Mouse (Mus musculus): Measurements from ENCODE around the gene Rph3al. TPM values are rescaled to one million over a fixed set of nuclear protein-coding genes. Genes with fewer than 3 reads are reported as not detected.

Rph3al gene
- polyA plus RNA-seq, 1 experiment = not detected

DNA sequence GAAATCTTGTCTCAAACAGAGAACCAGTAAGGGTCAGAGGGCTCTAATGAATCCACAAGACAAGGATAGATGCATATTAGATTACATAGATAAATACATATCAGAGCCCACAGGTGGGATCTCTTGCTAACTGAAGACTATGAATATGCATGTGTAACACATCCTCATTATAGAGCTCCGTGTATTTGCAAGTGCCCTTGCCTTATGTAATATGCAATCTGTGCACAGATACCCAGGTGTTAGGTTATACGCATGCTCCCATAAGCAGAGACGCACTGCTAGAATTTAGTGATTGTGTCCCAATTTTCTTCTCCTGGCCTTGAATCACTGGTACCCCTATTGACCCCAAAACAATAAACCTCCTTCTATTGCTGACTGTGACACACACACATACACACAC, 34.0 kb upstream of the Rph3al start:
- no peak overlapping the region for H3K4me3 ChIP-seq (replicated peaks)
- H3K9me3 ChIP-seq (ENCODE audit: control insufficient read depth, low read length) = no peaks in the 10 kb centered on the region; the same call in 1 of the 2 replicates
- no peaks in the 10 kb centered on the region for H3K36me3 ChIP-seq (ENCODE audit: control insufficient read depth)
- peaks cover 12% of the 10 kb centered on the region for H3K27me3 ChIP-seq (ENCODE audit: control insufficient read depth)
- no peak for TF ChIP-seq GATA1 (IDR thresholded peaks at IDR 0.05; ENCODE audit: low read length)
- TF ChIP-seq TAL1 (IDR thresholded peaks at IDR 0.05; ENCODE audit: low read length) = no peak
- H3K4me1 ChIP-seq (ENCODE audit: control insufficient read depth) = no peaks in the 10 kb centered on the region

- peaks cover 27% of the 10 kb centered on the region for H3K27me3 ChIP-seq (ENCODE audit: control insufficient read depth)
- no peaks in the 10 kb centered on the region; the same call in 1 of the 2 replicates for H3K9me3 ChIP-seq (ENCODE audit: control insufficient read depth, low read length)
- no peak overlapping the region for H3K4me3 ChIP-seq (replicated peaks)
- no peaks in the 10 kb centered on the region for H3K36me3 ChIP-seq (ENCODE audit: control insufficient read depth)
- H3K4me1 ChIP-seq (ENCODE audit: control insufficient read depth) = peaks cover 7% of the 10 kb centered on the region
- TF ChIP-seq GATA1 (IDR thresholded peaks at IDR 0.05; ENCODE audit: low read length) = no peak
- TF ChIP-seq TAL1 (IDR thresholded peaks at IDR 0.05; ENCODE audit: low read length) = no peak
These were observed 32.4 kb upstream of the Rph3al start for GRCm38 (mm10) chr11:75970629-75971028.

DNA sequence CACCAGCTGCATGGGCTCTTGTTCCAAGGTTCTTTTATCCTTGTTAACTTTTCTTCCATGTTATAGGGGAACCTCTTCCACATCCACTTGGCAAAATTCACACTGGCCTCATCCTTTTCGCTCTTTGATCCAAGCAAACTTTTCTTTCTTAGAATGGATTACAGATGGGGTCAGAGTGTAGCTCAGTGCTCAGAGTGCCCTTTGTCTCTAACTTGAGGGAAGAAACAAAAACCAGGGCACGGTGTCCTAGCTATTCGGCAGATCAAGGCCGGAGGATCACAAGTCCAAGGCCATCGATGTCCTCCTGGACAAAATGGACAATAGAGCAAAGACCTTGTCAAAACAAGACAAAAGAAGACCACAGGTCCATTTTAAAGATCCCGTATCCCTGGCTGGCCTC, 30.5 kb upstream of the Rph3al start:
- Histone ChIP-seq H3K4me1 (ENCODE audit: control insufficient read depth) (peaks cover 7% of the 10 kb centered on the region), H3K36me3 (ENCODE audit: control insufficient read depth) (no peaks in the 10 kb centered on the region), H3K4me3 (replicated peaks) (no peak overlapping the region), H3K9me3 (ENCODE audit: control insufficient read depth, low read length) (no peaks in the 10 kb centered on the region), H3K27me3 (ENCODE audit: control insufficient read depth) (peaks cover 42% of the 10 kb centered on the region)
- TF ChIP-seq GATA1 (IDR thresholded peaks at IDR 0.05; ENCODE audit: low read length) (no peak), TAL1 (IDR thresholded peaks at IDR 0.05; ENCODE audit: low read length) (no peak)

DNA sequence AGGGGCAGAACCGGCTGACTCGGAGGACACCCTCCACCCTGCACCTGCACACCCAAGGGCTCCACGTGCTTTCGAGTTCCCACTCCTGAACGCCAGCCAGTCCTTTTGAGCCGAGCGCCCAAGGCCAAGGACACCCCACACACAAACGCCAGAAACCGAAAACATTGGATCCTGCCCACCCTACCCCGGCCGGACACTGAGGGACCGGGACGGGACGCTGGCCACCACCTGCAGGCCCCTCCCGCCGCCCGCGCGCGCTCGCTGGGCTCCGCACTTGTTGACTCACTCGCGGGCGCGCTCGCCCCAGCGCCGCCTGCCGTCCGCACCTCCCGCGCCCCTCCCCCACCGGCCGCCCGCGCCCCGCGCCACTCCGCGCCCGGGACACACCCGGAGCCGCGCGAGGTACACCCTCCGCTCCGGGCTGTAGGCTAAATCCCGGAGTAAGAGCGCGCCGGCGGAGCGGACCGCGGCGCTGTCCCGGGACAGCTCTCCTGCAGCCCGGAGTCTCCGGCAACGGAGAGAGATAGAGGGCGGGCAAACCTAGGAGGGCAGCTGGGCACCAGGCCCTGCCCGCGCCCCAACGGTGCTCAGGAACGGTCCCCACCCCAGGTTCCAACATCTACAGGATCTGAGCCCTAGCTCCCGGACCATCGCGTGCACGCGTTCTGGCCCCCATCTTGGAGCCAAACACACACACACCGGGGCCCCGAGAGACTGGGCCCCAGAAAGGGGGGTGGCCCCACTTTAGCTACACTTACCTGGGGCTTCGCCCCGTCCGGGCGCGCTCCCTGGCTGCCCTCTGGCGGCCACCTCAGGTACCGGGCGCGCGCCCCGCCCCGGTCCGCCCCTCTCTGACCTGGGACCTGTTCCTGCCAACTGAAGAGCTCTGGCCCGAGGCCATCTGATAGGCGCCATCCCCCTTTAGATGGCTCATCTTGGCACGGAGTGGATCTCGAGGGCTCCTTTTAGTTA, 28.5 kb upstream of the Rph3al start:
- TF ChIP-seq GATA1 (IDR thresholded peaks at IDR 0.05; ENCODE audit: low read length) (no peak), TAL1 (IDR thresholded peaks at IDR 0.05; ENCODE audit: low read length) (no peak)
- Histone ChIP-seq H3K4me3 (replicated peaks) (peak overlapping the region; percentile 50), H3K4me1 (ENCODE audit: control insufficient read depth) (peaks cover 7% of the 10 kb centered on the region), H3K36me3 (ENCODE audit: control insufficient read depth) (no peaks in the 10 kb centered on the region), H3K9me3 (ENCODE audit: control insufficient read depth, low read length) (no peaks in the 10 kb centered on the region), H3K27me3 (ENCODE audit: control insufficient read depth) (peaks cover 40% of the 10 kb centered on the region)

- Histone ChIP-seq H3K4me3 (replicated peaks) (peak overlapping the region; percentile 50), H3K4me1 (ENCODE audit: control insufficient read depth) (peaks cover 7% of the 10 kb centered on the region), H3K27me3 (ENCODE audit: control insufficient read depth) (peaks cover 40% of the 10 kb centered on the region), H3K9me3 (ENCODE audit: control insufficient read depth, low read length) (peaks cover under 1% of the 10 kb centered on the region; the same call in 1 of the 2 replicates), H3K36me3 (ENCODE audit: control insufficient read depth) (no peaks in the 10 kb centered on the region)
- TF ChIP-seq GATA1 (IDR thresholded peaks at IDR 0.05; ENCODE audit: low read length) (no peak), TAL1 (IDR thresholded peaks at IDR 0.05; ENCODE audit: low read length) (no peak)
These were observed 27.6 kb upstream of the Rph3al start for GRCm38 (mm10) chr11:75965674-75966400.

DNA sequence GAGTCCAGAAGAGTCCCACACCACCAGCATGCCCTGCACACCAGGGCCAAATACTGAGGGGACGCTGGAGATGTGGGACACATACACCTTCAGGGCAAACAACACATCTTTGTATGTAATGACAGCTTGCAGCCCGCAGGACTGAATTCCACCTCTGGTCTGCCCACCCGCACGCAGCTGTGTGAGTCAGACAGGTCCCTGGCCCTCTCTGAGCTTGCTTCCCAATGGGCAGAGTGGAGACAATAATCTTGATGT, 26.2 kb upstream of the Rph3al start:
- peaks cover 40% of the 10 kb centered on the region for H3K27me3 ChIP-seq (ENCODE audit: control insufficient read depth)
- peaks cover 2% of the 10 kb centered on the region; the same call in 1 of the 2 replicates for H3K9me3 ChIP-seq (ENCODE audit: control insufficient read depth, low read length)
- TF ChIP-seq TAL1 (IDR thresholded peaks at IDR 0.05; ENCODE audit: low read length) = no peak
- TF ChIP-seq GATA1 (IDR thresholded peaks at IDR 0.05; ENCODE audit: low read length) = no peak
- H3K4me3 ChIP-seq (replicated peaks) = no peak overlapping the region
- no peaks in the 10 kb centered on the region for H3K36me3 ChIP-seq (ENCODE audit: control insufficient read depth)
- peaks cover 7% of the 10 kb centered on the region for H3K4me1 ChIP-seq (ENCODE audit: control insufficient read depth)

- peaks cover 40% of the 10 kb centered on the region for H3K27me3 ChIP-seq (ENCODE audit: control insufficient read depth)
- H3K9me3 ChIP-seq (ENCODE audit: control insufficient read depth, low read length) = peaks cover 2% of the 10 kb centered on the region; the same call in 1 of the 2 replicates
- H3K4me3 ChIP-seq (replicated peaks) = no peak overlapping the region
- H3K36me3 ChIP-seq (ENCODE audit: control insufficient read depth) = no peaks in the 10 kb centered on the region
- H3K4me1 ChIP-seq (ENCODE audit: control insufficient read depth) = peaks cover 7% of the 10 kb centered on the region
- TF ChIP-seq GATA1 (IDR thresholded peaks at IDR 0.05; ENCODE audit: low read length) = no peak
- no peak for TF ChIP-seq TAL1 (IDR thresholded peaks at IDR 0.05; ENCODE audit: low read length)
These were observed 25.7 kb upstream of the Rph3al start for GRCm38 (mm10) chr11:75963730-75964475.

- TF ChIP-seq TAL1 (IDR thresholded peaks at IDR 0.05; ENCODE audit: low read length) (no peak), GATA1 (IDR thresholded peaks at IDR 0.05; ENCODE audit: low read length) (no peak)
- no peak overlapping the region for H3K4me3 ChIP-seq (replicated peaks)
- H3K36me3 ChIP-seq (ENCODE audit: control insufficient read depth) = no peaks in the 10 kb centered on the region
- H3K9me3 ChIP-seq (ENCODE audit: control insufficient read depth, low read length) = peaks cover 2% of the 10 kb centered on the region; the same call in 1 of the 2 replicates
- H3K4me1 ChIP-seq (ENCODE audit: control insufficient read depth) = peaks cover 6% of the 10 kb centered on the region
- H3K27me3 ChIP-seq (ENCODE audit: control insufficient read depth) = peaks cover 26% of the 10 kb centered on the region
These were observed 23.6 kb upstream of the Rph3al start for GRCm38 (mm10) chr11:75961782-75962181.
